11 mouse cellular contexts compared by ENCODE assay signal in the genomic region with DNA sequence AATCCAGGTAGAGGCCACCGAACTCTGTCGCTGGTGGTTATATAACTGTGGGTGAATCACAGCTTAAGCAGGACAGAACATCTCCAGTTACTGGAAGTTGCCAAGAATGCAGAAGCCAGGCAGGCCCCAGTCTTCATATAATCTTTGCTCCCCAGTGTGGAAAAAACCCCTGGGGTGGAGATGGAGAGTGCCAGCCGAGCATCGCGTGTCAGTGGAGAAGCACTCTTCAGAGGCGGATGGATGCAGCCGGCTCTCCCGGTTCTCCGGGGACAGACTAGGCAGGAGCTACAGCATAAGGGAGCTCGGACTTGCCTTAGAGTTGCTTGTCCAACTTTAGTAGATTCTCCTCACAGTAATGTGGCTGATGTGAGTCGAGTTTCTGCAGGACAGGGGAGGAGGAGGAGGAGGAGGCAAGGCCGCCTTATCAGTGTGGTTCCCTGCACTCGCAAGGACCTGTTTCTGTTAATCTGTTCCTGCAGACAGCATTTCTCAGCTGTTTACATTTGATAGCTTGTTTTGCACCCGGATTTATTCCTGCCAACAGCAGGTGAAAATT. TPM values are rescaled to one million over a fixed set of nuclear protein-coding genes. Genes with fewer than 3 reads are reported as not detected.
DNase-seq lines count a peak whose midpoint lies in the region; ATAC-seq and TF ChIP-seq lines count a peak whose summit lies in the region.
"Had no signal": no experiment of that assay in that cellular context is flagged by ENCODE, and none has a peak within 500 bp of the region (broad histone marks: within the 10 kb centered on the region; RNA-seq: fewer than 3 reads in every experiment).

No protein-coding gene starts in this region.

- peak overlapping the region; percentile 42; the same call in 1 of the 2 replicates for H3K27ac ChIP-seq in heart, embryonic 10.5 days
- H3K27ac ChIP-seq in heart, adult 2 months, result no peak overlapping the region
- no peak overlapping the region for H3K27ac ChIP-seq in MEL (ENCODE audit: control insufficient read depth, low read depth, low read length)
- peak overlapping the region; percentile 93 for H3K27ac ChIP-seq in liver, embryonic 12.5 days
- no peak overlapping the region for H3K27ac ChIP-seq in hindbrain, embryonic 12.5 days
- H3K27ac ChIP-seq in forebrain, embryonic 15.5 days (replicated peaks), result no peak overlapping the region
- H3K27ac ChIP-seq in hindbrain, postnatal 0 days, result no peak overlapping the region
- H3K27ac ChIP-seq: embryonic facial prominence, embryonic 12.5 days; hindbrain, embryonic 10.5 days; limb, embryonic 10.5 days had no signal

- ATAC-seq in liver, embryonic 12.5 days, result peak; percentile 97
- no peak for ATAC-seq in hindbrain, embryonic 12.5 days (ENCODE audit: low FRiP score)
- ATAC-seq in forebrain, embryonic 15.5 days (replicated peaks), result no peak
- no peak for ATAC-seq in hindbrain, postnatal 0 days

- H3K36me3 ChIP-seq in heart, embryonic 10.5 days, result peaks cover 10% of the 10 kb centered on the region
- H3K36me3 ChIP-seq in heart, adult 2 months (ENCODE audit: control insufficient read depth, insufficient read depth, low read length), result no peaks in the 10 kb centered on the region
- peaks cover 0 to 2% of the 10 kb centered on the region in 2 experiments; a peak in 3 of 4 replicates for H3K36me3 ChIP-seq in MEL (ENCODE audit: control insufficient read depth in 1 of 2, insufficient read depth in 2 of 2, low read length in 2 of 2)
- peaks cover 38% of the 10 kb centered on the region for H3K36me3 ChIP-seq in liver, embryonic 12.5 days
- H3K36me3 ChIP-seq in hindbrain, embryonic 12.5 days, result peaks cover 14% of the 10 kb centered on the region
- H3K36me3 ChIP-seq in forebrain, embryonic 15.5 days, result 0 out of 2 replicates have a peak, but pooled peaks cover 5% of the 10 kb centered on the region
- peaks cover 9% of the 10 kb centered on the region for H3K36me3 ChIP-seq in hindbrain, postnatal 0 days (ENCODE audit: insufficient read depth, low read length)
- H3K36me3 ChIP-seq: embryonic facial prominence, embryonic 12.5 days had no signal

- no peaks in the 10 kb centered on the region for H3K27me3 ChIP-seq in heart, embryonic 10.5 days (ENCODE audit: insufficient read depth, poor library complexity, severe bottlenecking)
- no peaks in the 10 kb centered on the region for H3K27me3 ChIP-seq in heart, adult 2 months (ENCODE audit: control insufficient read depth, insufficient read depth, low read length)
- no peaks in the 10 kb centered on the region for H3K27me3 ChIP-seq in MEL (ENCODE audit: control insufficient read depth in 1 of 2, insufficient read depth in 2 of 2, low read length in 2 of 2)
- 0 out of 2 replicates have a peak, but pooled peaks cover 5% of the 10 kb centered on the region for H3K27me3 ChIP-seq in liver, embryonic 12.5 days (replicated peaks)
- no peaks in the 10 kb centered on the region for H3K27me3 ChIP-seq in hindbrain, embryonic 12.5 days
- H3K27me3 ChIP-seq in forebrain, embryonic 15.5 days, result no peaks in the 10 kb centered on the region
- no peaks in the 10 kb centered on the region for H3K27me3 ChIP-seq in hindbrain, postnatal 0 days (ENCODE audit: insufficient read depth, low read length)
- H3K27me3 ChIP-seq: embryonic facial prominence, embryonic 12.5 days had no signal

- no peak overlapping the region for H3K9ac ChIP-seq in heart, adult 2 months (ENCODE audit: low read depth, low read length)
- H3K9ac ChIP-seq in MEL (ENCODE audit: control insufficient read depth, low read depth, low read length, poor library complexity, severe bottlenecking), result no peak overlapping the region
- peak overlapping the region; percentile 51 for H3K9ac ChIP-seq in liver, embryonic 12.5 days
- no peak overlapping the region for H3K9ac ChIP-seq in hindbrain, embryonic 12.5 days
- no peak overlapping the region for H3K9ac ChIP-seq in forebrain, embryonic 15.5 days (replicated peaks)
- no peak overlapping the region for H3K9ac ChIP-seq in hindbrain, postnatal 0 days (replicated peaks; ENCODE audit: low read length)
- H3K9ac ChIP-seq: embryonic facial prominence, embryonic 12.5 days had no signal

- no peaks in the 10 kb centered on the region for H3K9me3 ChIP-seq in heart, embryonic 10.5 days
- no peaks in the 10 kb centered on the region for H3K9me3 ChIP-seq in MEL (replicated peaks; ENCODE audit: insufficient read depth, low read length)
- H3K9me3 ChIP-seq in liver, embryonic 12.5 days (replicated peaks), result no peaks in the 10 kb centered on the region
- no peaks in the 10 kb centered on the region for H3K9me3 ChIP-seq in hindbrain, embryonic 12.5 days (replicated peaks)
- H3K9me3 ChIP-seq in forebrain, embryonic 15.5 days, result no peaks in the 10 kb centered on the region
- no peaks in the 10 kb centered on the region for H3K9me3 ChIP-seq in hindbrain, postnatal 0 days (ENCODE audit: low read length)
- H3K9me3 ChIP-seq: embryonic facial prominence, embryonic 12.5 days; hindbrain, embryonic 10.5 days; limb, embryonic 10.5 days had no signal

- WGBS in heart, embryonic 10.5 days, result 51% methylated on average over 14 of the region's 14 CpGs
- WGBS in heart, adult 2 months, result 59% methylated on average over 14 of the region's 14 CpGs
- 55% methylated on average over 14 of the region's 14 CpGs for WGBS in liver, embryonic 12.5 days (ENCODE audit: insufficient replicate concordance)
- WGBS in hindbrain, embryonic 12.5 days, result 85% methylated on average over 14 of the region's 14 CpGs
- 88% methylated on average over 14 of the region's 14 CpGs for WGBS in forebrain, embryonic 15.5 days
- WGBS in hindbrain, postnatal 0 days, result 76% methylated on average over 14 of the region's 14 CpGs

- no peak for TF ChIP-seq POLR2A in heart, adult 2 months (IDR thresholded peaks at IDR 0.05; ENCODE audit: insufficient read depth, low read depth, low read length)
- no peak for TF ChIP-seq POLR2A in MEL (IDR thresholded peaks at IDR 0.05; ENCODE audit: control insufficient read depth in 1 of 2, insufficient read depth in 1 of 2, low read depth in 1 of 2, low read length in 2 of 2, poor library complexity in 1 of 2)

- DNase-seq in heart, embryonic 10.5 days (ENCODE audit: low spot score), result peak; percentile 87
- no peak for DNase-seq in heart, adult 2 months
- peak; percentile 50 for DNase-seq in MEL (ENCODE audit: low read depth, low spot score)
- DNase-seq in brain, adult 2 months (ENCODE audit: low read depth, low spot score), result peak; percentile 55
- DNase-seq in hindbrain, postnatal 0 days (ENCODE audit: low spot score), result no peak

- no peak for TF ChIP-seq CTCF in heart, adult 2 months (IDR thresholded peaks at IDR 0.05)
- TF ChIP-seq CTCF in MEL (IDR thresholded peaks at IDR 0.05 in 2 of 3, conservative IDR thresholded peaks at IDR 0.05 in 1 of 3; ENCODE audit: control insufficient read depth in 1 of 3, insufficient read depth in 1 of 3, low read depth in 2 of 3, low read length in 3 of 3, poor library complexity in 1 of 3, severe bottlenecking in 1 of 3), result no peak
- no peak for TF ChIP-seq CTCF in hindbrain, postnatal 0 days (IDR thresholded peaks at IDR 0.05; ENCODE audit: low read depth)

- TF ChIP-seq RAD21 in MEL (IDR thresholded peaks at IDR 0.05; ENCODE audit: low read depth, low read length), result no peak

- peak overlapping the region; percentile 67 for H3K4me2 ChIP-seq in liver, embryonic 12.5 days
- no peak overlapping the region for H3K4me2 ChIP-seq in hindbrain, embryonic 12.5 days (replicated peaks)
- no peak overlapping the region for H3K4me2 ChIP-seq in forebrain, embryonic 15.5 days (replicated peaks)
- H3K4me2 ChIP-seq in hindbrain, postnatal 0 days (ENCODE audit: low read depth, low read length), result no peak overlapping the region
- H3K4me2 ChIP-seq: embryonic facial prominence, embryonic 12.5 days had no signal

- intact Hi-C loops in heart, adult 2 months (cut with DNase I), result no loop called here

- H3K79me2 ChIP-seq in heart, adult 2 months (replicated peaks; ENCODE audit: control insufficient read depth, insufficient read depth, low read length), result 0 out of 2 replicates have a peak, but pooled peaks cover 2% of the 10 kb centered on the region
- H3K79me2 ChIP-seq in MEL (ENCODE audit: control insufficient read depth, insufficient read depth, low read length, poor library complexity), result no peaks in the 10 kb centered on the region

- no peak for TF ChIP-seq EP300 in heart, adult 2 months (IDR thresholded peaks at IDR 0.05; ENCODE audit: insufficient read depth, low read depth, low read length)
- TF ChIP-seq EP300 in MEL (IDR thresholded peaks at IDR 0.05; ENCODE audit: low read depth in 1 of 2, low read length in 2 of 2), result peak; percentile 57 to 76; a peak in 3 of 4 replicates

- H3K4me1 ChIP-seq in heart, embryonic 10.5 days, result peaks cover 20% of the 10 kb centered on the region
- H3K4me1 ChIP-seq in heart, adult 2 months (ENCODE audit: control insufficient read depth, insufficient read depth, low read length), result peaks cover 2% of the 10 kb centered on the region; the same call in 1 of the 2 replicates
- H3K4me1 ChIP-seq in MEL (ENCODE audit: control insufficient read depth in 1 of 2, insufficient read depth in 2 of 2, low read length in 2 of 2), result peaks cover 0 to 13% of the 10 kb centered on the region in 2 experiments; a peak in 3 of 4 replicates
- peaks cover 62% of the 10 kb centered on the region for H3K4me1 ChIP-seq in liver, embryonic 12.5 days
- H3K4me1 ChIP-seq in hindbrain, embryonic 12.5 days, result 0 out of 2 replicates have a peak, but pooled peaks cover 10% of the 10 kb centered on the region
- peaks cover 3% of the 10 kb centered on the region; the same call in 1 of the 2 replicates for H3K4me1 ChIP-seq in forebrain, embryonic 15.5 days
- H3K4me1 ChIP-seq in hindbrain, postnatal 0 days (ENCODE audit: insufficient read depth, low read length), result no peaks in the 10 kb centered on the region

- no peak overlapping the region for H3K4me3 ChIP-seq in heart, embryonic 10.5 days
- H3K4me3 ChIP-seq in heart, adult 2 months, result no peak overlapping the region
- H3K4me3 ChIP-seq in MEL (ENCODE audit: control insufficient read depth in 1 of 2, insufficient read depth in 1 of 2, low read depth in 2 of 2, low read length in 2 of 2), result no peak overlapping the region
- peak overlapping the region; percentile 37 for H3K4me3 ChIP-seq in liver, embryonic 12.5 days
- H3K4me3 ChIP-seq in hindbrain, embryonic 12.5 days, result no peak overlapping the region
- H3K4me3 ChIP-seq in forebrain, embryonic 15.5 days, result no peak overlapping the region
- H3K4me3 ChIP-seq in hindbrain, postnatal 0 days (ENCODE audit: low read length), result no peak overlapping the region
- H3K4me3 ChIP-seq: embryonic facial prominence, embryonic 12.5 days; hindbrain, embryonic 10.5 days; limb, embryonic 10.5 days had no signal

RNA-seq across cellular contexts. Expression of a gene that starts 10.1 kb away (rescaled TPM):
- polyA plus RNA-seq in heart, embryonic 10.5 days (2016; fragmentation: Nextera tagmentation; extraction: Ambion mirVana), result 54.3 and 59.3 TPM in 2 replicates
- total RNA-seq in heart, adult 2 months (2021), result 100 to 1,000 TPM in 1 of 2 experiments, 10 to 100 TPM in 1; 38.6 to 148 TPM
- 19.9 and 72.4 TPM in 2 replicates for polyA plus RNA-seq in heart, adult 2 months (2012; rRNA removed)
- 10.6 and 11.1 TPM in 2 replicates for total RNA-seq in MEL (2012; rRNA removed)
- polyA plus RNA-seq in MEL (2012; ENCODE audit: insufficient read depth in 1 of 2, insufficient read length in 2 of 2, low read depth in 1 of 2, low replicate concordance in 2 of 2, missing spikeins in 1 of 2), result 10 to 100 TPM in 1 of 2 experiments, not detected in 1; 14.1 TPM
- polyA plus RNA-seq in liver, embryonic 12.5 days (2016; fragmentation: Nextera tagmentation; extraction: Ambion mirVana), result 87.1 and 88.2 TPM in 2 replicates
- 70.5 and 82.4 TPM in 2 replicates for polyA plus RNA-seq in hindbrain, embryonic 12.5 days (2016; fragmentation: Nextera tagmentation; extraction: Ambion mirVana)
- polyA plus RNA-seq in forebrain, embryonic 15.5 days (2015; fragmentation: Nextera tagmentation; extraction: Ambion mirVana), result 64.8 and 73.0 TPM in 2 replicates
- 35.5 and 43.2 TPM in 2 replicates for total RNA-seq in hindbrain, postnatal 0 days (2014; rRNA removed)
- 72.9 and 73.9 TPM in 2 replicates for polyA plus RNA-seq in hindbrain, postnatal 0 days (2015; fragmentation: Nextera tagmentation; extraction: Ambion mirVana)

Comparison
In these comparisons a context has a peak if more than half of its experiments do, and no peak if none do; other contexts are left out.
1. DNase-seq: peak in heart, embryonic 10.5 days (single experiment), MEL (single experiment) and brain, adult 2 months (single experiment); none in heart, adult 2 months (0 of 2) and hindbrain, postnatal 0 days (single experiment).
2. H3K27ac ChIP-seq: peak in heart, embryonic 10.5 days (single experiment) and liver, embryonic 12.5 days (single experiment); none in heart, adult 2 months (single experiment), MEL (single experiment), hindbrain, embryonic 12.5 days (single experiment), forebrain, embryonic 15.5 days (single experiment) and hindbrain, postnatal 0 days (single experiment).